Mouse (Mus musculus) myocyte (in vitro differentiated cells): Measurements from ENCODE around the gene Htr1d. TPM values are rescaled to one million over a fixed set of nuclear protein-coding genes. Genes with fewer than 3 reads are reported as not detected.

ENCODE experiments used
- H3K27me3 ChIP-seq: one replicate; pipeline ENCODE4 v1.6.1; 2011; ENCODE audit not compliant: control insufficient read depth, insufficient read depth, insufficient read length
- H3K36me3 ChIP-seq: one replicate; pipeline ENCODE4 v1.6.1; 2011; ENCODE audit not compliant: control insufficient read depth, insufficient read depth
- H3K4me2 ChIP-seq: one replicate; pipeline ENCODE4 v1.6.1; 2011; ENCODE audit warnings: low read depth, control low read depth
- H3K4me3 ChIP-seq: one replicate; pipeline ENCODE4 v1.5.1; 2011; ENCODE audit warnings: mild to moderate bottlenecking, control low read depth, moderate library complexity
- H3K79me2 ChIP-seq: one replicate; pipeline ENCODE4 v1.6.1; 2011; ENCODE audit not compliant: control insufficient read depth, insufficient read depth
- H3ac ChIP-seq: one replicate; pipeline ENCODE4 v1.6.1; 2011; ENCODE audit not compliant: control insufficient read depth, insufficient read length
- CEBPB ChIP-seq: IDR thresholded peaks from 2 replicates; pipeline ENCODE4 v1.6.1; 2011; ENCODE audit warnings: mild to moderate bottlenecking, moderate library complexity; ENCODE audit not compliant: poor library complexity, insufficient read depth, severe bottlenecking
- E2F4 ChIP-seq: IDR thresholded peaks from one replicate; pipeline ENCODE4 v1.6.1; 2011; ENCODE audit warnings: mild to moderate bottlenecking, control low read depth, moderate library complexity; ENCODE audit not compliant: insufficient read depth
- MAX ChIP-seq: IDR thresholded peaks from one replicate; pipeline ENCODE4 v1.6.1; 2011; ENCODE audit warnings: low read depth, mild to moderate bottlenecking, control low read depth
- MYOD1 ChIP-seq, 3 experiments: IDR thresholded peaks; one replicate each; pipeline ENCODE4 v1.6.1; 2011; ENCODE audit warnings: control low read depth in 2 of 3, low read depth in 2 of 3, mild to moderate bottlenecking in 2 of 3, moderate library complexity in 1 of 3; ENCODE audit not compliant: insufficient read length in 2 of 3, control insufficient read depth in 1 of 3
- MYOG ChIP-seq, 3 experiments: IDR thresholded peaks; one replicate each; pipeline ENCODE4 v1.6.1; 2011; ENCODE audit warnings: control low read depth in 2 of 3, low read depth in 2 of 3, mild to moderate bottlenecking in 2 of 3; ENCODE audit not compliant: insufficient read length in 2 of 3, control insufficient read depth in 1 of 3, insufficient read depth in 1 of 3
- POLR2A ChIP-seq: IDR thresholded peaks from one replicate; pipeline ENCODE4 v1.6.1; 2011; ENCODE audit warnings: low read depth, mild to moderate bottlenecking, control low read depth, moderate library complexity; ENCODE audit not compliant: insufficient read length
- POLR2AphosphoS2 ChIP-seq: IDR thresholded peaks from one replicate; pipeline ENCODE4 v1.6.1; 2011; ENCODE audit warnings: low read depth, control low read depth; ENCODE audit not compliant: insufficient read length
- REST ChIP-seq: IDR thresholded peaks from one replicate; pipeline ENCODE4 v1.6.1; 2011; ENCODE audit warnings: mild to moderate bottlenecking, control low read depth, moderate library complexity; ENCODE audit not compliant: insufficient read depth, insufficient read length
- SRF ChIP-seq: IDR thresholded peaks from one replicate; pipeline ENCODE4 v1.6.1; 2011; ENCODE audit warnings: low read depth; ENCODE audit not compliant: control insufficient read depth, insufficient read length
- TCF12 ChIP-seq: IDR thresholded peaks from one replicate; pipeline ENCODE4 v1.6.1; 2011; ENCODE audit warnings: mild to moderate bottlenecking, control low read depth; ENCODE audit not compliant: poor library complexity, insufficient read depth, severe bottlenecking
- TCF3 ChIP-seq: IDR thresholded peaks from one replicate; pipeline ENCODE4 v1.6.1; 2011; ENCODE audit warnings: low read depth, control low read depth; ENCODE audit not compliant: insufficient read length
- USF1 ChIP-seq: IDR thresholded peaks from one replicate; pipeline ENCODE4 v1.6.1; 2011; ENCODE audit warnings: low read depth, mild to moderate bottlenecking, control low read depth, moderate library complexity
- polyA plus RNA-seq: library from polyadenylated mRNA; unstranded; fragments of >200 nt; fragmentation: generic; extraction: Trizol; gene quantifications from one replicate; pipeline ENCODE4 v1.2.1, GENCODE M21; 2012; ENCODE audit warnings: missing spikeins

The Htr1d gene
- polyA plus RNA-seq, 1 experiment, result 0.11 TPM

GRCm38 (mm10) chr4:136468553-136469327, 45.4 kb downstream of the Htr1d start:
- peak overlapping the region; percentile 49 for H3K4me3 ChIP-seq
- no peaks in the 10 kb centered on the region for H3K27me3 ChIP-seq
- H3K36me3 ChIP-seq, result no peaks in the 10 kb centered on the region
- no peak overlapping the region for H3ac ChIP-seq
- peak overlapping the region; percentile 69 for H3K4me2 ChIP-seq
- TF ChIP-seq USF1, result no peak
- TF ChIP-seq TCF12, result no peak
- no peak for TF ChIP-seq POLR2AphosphoS2
- no peak for TF ChIP-seq MAX
- no peak for TF ChIP-seq TCF3
- no peak for TF ChIP-seq POLR2A
- peaks cover 34% of the 10 kb centered on the region for H3K79me2 ChIP-seq

GRCm38 (mm10) chr4:136469371-136469903, 46.1 kb downstream of the Htr1d start, which contains the start of gene Luzp1:
Gene Luzp1 (plus strand): TSS chr4:136469761.
- TF ChIP-seq MYOG (IDR thresholded peaks at IDR 0.05; ENCODE audit: control insufficient read depth in 1 of 3, insufficient read depth in 1 of 3, insufficient read length in 2 of 3, low read depth in 2 of 3), result peak in 1 of 3 experiments; percentile 7
- TF ChIP-seq USF1, result no peak
- TF ChIP-seq POLR2A, result peak; percentile 91
- no peak for TF ChIP-seq MYOD1 (IDR thresholded peaks at IDR 0.05; ENCODE audit: control insufficient read depth in 1 of 3, insufficient read length in 2 of 3, low read depth in 2 of 3)
- no peak for TF ChIP-seq SRF
- no peak for TF ChIP-seq TCF3
- TF ChIP-seq TCF12, result no peak
- peak; percentile 67 for TF ChIP-seq POLR2AphosphoS2
- TF ChIP-seq CEBPB, result no peak
- TF ChIP-seq REST, result no peak
- TF ChIP-seq MAX, result no peak
- TF ChIP-seq E2F4, result no peak
- H3K79me2 ChIP-seq, result peaks cover 41% of the 10 kb centered on the region
- no peaks in the 10 kb centered on the region for H3K36me3 ChIP-seq
- H3K4me3 ChIP-seq, result peak within 1 kb of the TSS; percentile 49
- H3ac ChIP-seq, result peak within 1 kb of the TSS; percentile 75
- no peaks in the 10 kb centered on the region for H3K27me3 ChIP-seq
- peak within 1 kb of the TSS; percentile 95 for H3K4me2 ChIP-seq

- Histone ChIP-seq H3K4me2 (no peak overlapping the region), H3K79me2 (peaks cover 46% of the 10 kb centered on the region), H3K27me3 (no peaks in the 10 kb centered on the region), H3ac (peak overlapping the region; percentile 75), H3K4me3 (peak overlapping the region; percentile 49), H3K36me3 (no peaks in the 10 kb centered on the region)
- TF ChIP-seq MYOD1 (IDR thresholded peaks at IDR 0.05; ENCODE audit: control insufficient read depth in 1 of 3, insufficient read length in 2 of 3, low read depth in 2 of 3) (peak in 1 of 3 experiments; percentile 29), USF1 (no peak), CEBPB (no peak), E2F4 (no peak), TCF12 (no peak), REST (no peak), MYOG (IDR thresholded peaks at IDR 0.05; ENCODE audit: control insufficient read depth in 1 of 3, insufficient read depth in 1 of 3, insufficient read length in 2 of 3, low read depth in 2 of 3) (peak in 1 of 3 experiments; percentile 12), POLR2AphosphoS2 (no peak)
Observed at GRCm38 (mm10) chr4:136469941-136470346, 46.6 kb downstream of the Htr1d start.

- no peaks in the 10 kb centered on the region for H3K27me3 ChIP-seq
- peak overlapping the region; percentile 49 for H3K4me3 ChIP-seq
- no peak for TF ChIP-seq TCF3
- no peak for TF ChIP-seq SRF
- peaks cover 51% of the 10 kb centered on the region for H3K79me2 ChIP-seq
- H3K4me2 ChIP-seq, result peak overlapping the region; percentile 95
- H3ac ChIP-seq, result peak overlapping the region; percentile 75
- H3K36me3 ChIP-seq, result no peaks in the 10 kb centered on the region
Observed at GRCm38 (mm10) chr4:136470347-136471071, 47.2 kb downstream of the Htr1d start.

GRCm38 (mm10) chr4:136476692-136477091, 53.4 kb downstream of the Htr1d start:
- TF ChIP-seq USF1, result no peak
- no peak for TF ChIP-seq POLR2A
- no peak for TF ChIP-seq REST
- TF ChIP-seq E2F4, result no peak
- no peak for TF ChIP-seq CEBPB
- no peak for TF ChIP-seq POLR2AphosphoS2
- no peak for TF ChIP-seq MYOD1 (IDR thresholded peaks at IDR 0.05; ENCODE audit: control insufficient read depth in 1 of 3, insufficient read length in 2 of 3, low read depth in 2 of 3)
- no peak for TF ChIP-seq SRF
- no peak for TF ChIP-seq MAX
- no peak for TF ChIP-seq TCF3
- TF ChIP-seq TCF12, result no peak
- TF ChIP-seq MYOG (IDR thresholded peaks at IDR 0.05; ENCODE audit: control insufficient read depth in 1 of 3, insufficient read depth in 1 of 3, insufficient read length in 2 of 3, low read depth in 2 of 3), result no peak
- Histone ChIP-seq H3K4me3 (no peak overlapping the region), H3K4me2 (no peak overlapping the region)

More at GRCm38 (mm10) chr4:136476692-136477091, 53.4 kb downstream of the Htr1d start:
- no peak overlapping the region for H3ac ChIP-seq
- no peaks in the 10 kb centered on the region for H3K36me3 ChIP-seq
- H3K27me3 ChIP-seq, result no peaks in the 10 kb centered on the region
- peaks cover 100% of the 10 kb centered on the region for H3K79me2 ChIP-seq
